ENCODE assay signal across 9 mouse cellular contexts in genomic region chr8:83895894-83896293, GRCm38 (mm10). TPM values are rescaled to one million over a fixed set of nuclear protein-coding genes. Genes with fewer than 3 reads are reported as not detected.
DNase-seq lines count a peak whose midpoint lies in the region; ATAC-seq and TF ChIP-seq lines count a peak whose summit lies in the region.
"Had no signal": no experiment of that assay in that cellular context is flagged by ENCODE, and none has a peak within 500 bp of the region (broad histone marks: within the 10 kb centered on the region; RNA-seq: fewer than 3 reads in every experiment).

No protein-coding gene starts in this region.

- TF ChIP-seq POLR2A in embryonic fibroblast, embryonic 13.5 days (IDR thresholded peaks at IDR 0.05; ENCODE audit: low read depth, low read length) = no peak

- H3K9me3 ChIP-seq in hindbrain, embryonic 10.5 days = no peaks in the 10 kb centered on the region
- no peaks in the 10 kb centered on the region for H3K9me3 ChIP-seq in hindbrain, embryonic 12.5 days (replicated peaks)
- H3K9me3 ChIP-seq: midbrain, embryonic 12.5 days had no signal

- ATAC-seq in hindbrain, embryonic 12.5 days (ENCODE audit: low FRiP score) = no peak

- 6% methylated on average over 5 of the region's 5 CpGs for WGBS in hindbrain, embryonic 10.5 days
- 4% methylated on average over 5 of the region's 5 CpGs for WGBS in hindbrain, embryonic 12.5 days

- H3K27me3 ChIP-seq in hindbrain, embryonic 10.5 days (ENCODE audit: insufficient read depth, poor library complexity, severe bottlenecking) = peaks cover 50% of the 10 kb centered on the region
- H3K27me3 ChIP-seq in hindbrain, embryonic 12.5 days = peaks cover 26% of the 10 kb centered on the region

- DNase-seq in hindbrain, embryonic 10.5 days (ENCODE audit: low spot score) = peak; percentile 42
- DNase-seq in CD4-positive, CD25-positive, alpha-beta regulatory T cell, adult 2 months (ENCODE audit: low read depth, low spot score) = peak; percentile 80
- DNase-seq in ZHBTc4 (ENCODE audit: low read depth, low spot score) = peak; percentile 83
- DNase-seq in lung, postnatal 14 days = peak; percentile 60
- no peak for DNase-seq in urinary bladder, adult 2 months (ENCODE audit: low spot score)
- DNase-seq in layer of hippocampus, adult 11-12 months (ENCODE audit: low spot score) = no peak

- H3K4me2 ChIP-seq in hindbrain, embryonic 12.5 days (replicated peaks) = no peak overlapping the region
- H3K4me2 ChIP-seq: midbrain, embryonic 12.5 days had no signal

- TF ChIP-seq CTCF in embryonic fibroblast, embryonic 13.5 days (IDR thresholded peaks at IDR 0.05; ENCODE audit: borderline replicate concordance, insufficient read depth, low read length) = peak; percentile 64; the same call in 1 of the 2 replicates

- no peak overlapping the region for H3K9ac ChIP-seq in hindbrain, embryonic 12.5 days
- H3K9ac ChIP-seq: midbrain, embryonic 12.5 days had no signal

- no peak overlapping the region for H3K27ac ChIP-seq in hindbrain, embryonic 10.5 days
- no peak overlapping the region for H3K27ac ChIP-seq in hindbrain, embryonic 12.5 days
- H3K27ac ChIP-seq in embryonic fibroblast, embryonic 13.5 days (ENCODE audit: insufficient read depth, low read length) = no peak overlapping the region
- H3K27ac ChIP-seq: midbrain, embryonic 12.5 days had no signal

- 0 out of 2 replicates have a peak overlapping the region, but pooled peaks have one; percentile 2 for H3K4me3 ChIP-seq in hindbrain, embryonic 10.5 days
- H3K4me3 ChIP-seq in hindbrain, embryonic 12.5 days = no peak overlapping the region
- no peak overlapping the region for H3K4me3 ChIP-seq in embryonic fibroblast, embryonic 13.5 days (ENCODE audit: insufficient read depth, low read length)
- H3K4me3 ChIP-seq: midbrain, embryonic 12.5 days had no signal

- peaks cover 25% of the 10 kb centered on the region for H3K4me1 ChIP-seq in hindbrain, embryonic 10.5 days (replicated peaks)
- H3K4me1 ChIP-seq in hindbrain, embryonic 12.5 days = peaks cover 19% of the 10 kb centered on the region
- H3K4me1 ChIP-seq in embryonic fibroblast, embryonic 13.5 days (ENCODE audit: control insufficient read depth, insufficient read depth, low read length) = no peaks in the 10 kb centered on the region

- H3K36me3 ChIP-seq in hindbrain, embryonic 10.5 days = no peaks in the 10 kb centered on the region
- no peaks in the 10 kb centered on the region for H3K36me3 ChIP-seq in hindbrain, embryonic 12.5 days
- H3K36me3 ChIP-seq: midbrain, embryonic 12.5 days had no signal

RNA-seq across cellular contexts. Expression of gene Adgrl1, which starts 4.0 kb away (rescaled TPM):
- 10.9 and 15.4 TPM in 2 replicates for polyA plus RNA-seq in hindbrain, embryonic 10.5 days (2016; fragmentation: Nextera tagmentation; extraction: Ambion mirVana)
- polyA plus RNA-seq in hindbrain, embryonic 12.5 days (2016; fragmentation: Nextera tagmentation; extraction: Ambion mirVana) = 38.7 and 41.5 TPM in 2 replicates
- polyA plus RNA-seq in embryonic fibroblast, embryonic 13.5 days (2011; ENCODE audit: insufficient read length, low read depth, missing spikeins) = 67.4 and 95.4 TPM in 2 replicates
- 39.4 and 48.3 TPM in 2 replicates for polyA plus RNA-seq in urinary bladder, adult 2 months (2012; rRNA removed)

RNA-seq across cellular contexts. Expression of gene Gm10644, which starts 59.1 kb away (rescaled TPM):
- 1.1 and 1.5 TPM in 2 replicates for polyA plus RNA-seq in hindbrain, embryonic 10.5 days (2016; fragmentation: Nextera tagmentation; extraction: Ambion mirVana)
- polyA plus RNA-seq in hindbrain, embryonic 12.5 days (2016; fragmentation: Nextera tagmentation; extraction: Ambion mirVana) = 1.0 and 1.1 TPM in 2 replicates
- polyA plus RNA-seq in embryonic fibroblast, embryonic 13.5 days (2011; ENCODE audit: insufficient read length, low read depth, missing spikeins) = not detected in 2 replicates
- 0.69 and 0.96 TPM in 2 replicates for polyA plus RNA-seq in urinary bladder, adult 2 months (2012; rRNA removed)

RNA-seq across cellular contexts. Expression of gene Asf1b, which starts 59.4 kb away (rescaled TPM):
- 99.1 and 112 TPM in 2 replicates for polyA plus RNA-seq in hindbrain, embryonic 10.5 days (2016; fragmentation: Nextera tagmentation; extraction: Ambion mirVana)
- 37.6 and 40.9 TPM in 2 replicates for polyA plus RNA-seq in hindbrain, embryonic 12.5 days (2016; fragmentation: Nextera tagmentation; extraction: Ambion mirVana)
- polyA plus RNA-seq in embryonic fibroblast, embryonic 13.5 days (2011; ENCODE audit: insufficient read length, low read depth, missing spikeins) = 16.6 and 17.2 TPM in 2 replicates
- 2.3 and 3.1 TPM in 2 replicates for polyA plus RNA-seq in urinary bladder, adult 2 months (2012; rRNA removed)

Comparison
In these comparisons a context has a peak if more than half of its experiments do, and no peak if none do; other contexts are left out.
1. DNase-seq: peak in hindbrain, embryonic 10.5 days (single experiment), CD4-positive, CD25-positive, alpha-beta regulatory T cell, adult 2 months (single experiment), ZHBTc4 (single experiment) and lung, postnatal 14 days (single experiment); none in urinary bladder, adult 2 months (single experiment) and layer of hippocampus, adult 11-12 months (single experiment).